Mouse (Mus musculus) liver, adult 2 months (tissue): ENCODE measurements at regions not wholly inside any gene's neighbourhood (a gene's known extent, or its start where the extent isn't known, plus 50 kb on each side); places are given as distances from the start of the nearest gene placed in this dataset.

Experiments used
- DNase-seq: peaks from one replicate; pipeline ENCODE4 v3.0.0-alpha.2; 2011; ENCODE audit warnings: low read depth, low spot score; ENCODE audit errors: extremely low read depth
- H3K27ac ChIP-seq: fragments of 200-500 bp; replicated peaks from 2 replicates; pipeline ENCODE4 v1.5.1; 2012; ENCODE audit warnings: low read depth, mild to moderate bottlenecking, control low read depth, inconsistent platforms, low read length; ENCODE audit not compliant: insufficient read depth
- H3K27me3 ChIP-seq: fragments of 200-500 bp; 2 replicates; pipeline ENCODE4 v1.6.1; 2012; ENCODE audit warnings: mild to moderate bottlenecking, moderate library complexity, low read length, inconsistent platforms; ENCODE audit not compliant: control insufficient read depth, insufficient read depth
- H3K36me3 ChIP-seq: fragments of 200-500 bp; 2 replicates; pipeline ENCODE4 v1.6.1; 2012; ENCODE audit warnings: low read length, inconsistent platforms; ENCODE audit not compliant: control insufficient read depth, insufficient read depth
- H3K4me1 ChIP-seq: fragments of 200-500 bp; 2 replicates; pipeline ENCODE4 v1.6.1; 2011; ENCODE audit warnings: low read length; ENCODE audit not compliant: control insufficient read depth, insufficient read depth
- H3K4me3 ChIP-seq: fragments of 200-500 bp; 2 replicates; pipeline ENCODE4 v1.5.1; 2011; ENCODE audit warnings: low read depth, mild to moderate bottlenecking, control low read depth, low read length, moderate library complexity; ENCODE audit not compliant: insufficient read depth
- H3K79me2 ChIP-seq: fragments of 200-500 bp; 2 replicates; pipeline ENCODE4 v1.6.1; 2012; ENCODE audit warnings: inconsistent platforms, mild to moderate bottlenecking, low read length, moderate library complexity; ENCODE audit not compliant: control insufficient read depth, insufficient read depth
- H3K9ac ChIP-seq: fragments of 200-500 bp; 2 replicates; pipeline ENCODE4 v1.6.1; 2012; ENCODE audit warnings: low read depth, mild to moderate bottlenecking, control low read depth, inconsistent platforms, low read length
- CTCF ChIP-seq: fragments of 200-500 bp; IDR thresholded peaks from 2 replicates; pipeline ENCODE4 v1.5.1; 2011; ENCODE audit warnings: low read depth, low read length, control low read depth
- POLR2A ChIP-seq: fragments of 200-500 bp; IDR thresholded peaks from 2 replicates; pipeline ENCODE4 v1.6.1; 2011; ENCODE audit warnings: low read length, control low read depth; ENCODE audit not compliant: insufficient read depth; ENCODE audit errors: extremely low read depth
- WGBS: fragments of 180-500 bp; shearing (Covaris S2); methylation state at CpG from one replicate; pipeline ENCODE4 v1.1.7; 2018; 5-methylcytosine and 5-hydroxymethylcytosine counted together

GRCm38 (mm10) chr5:99845565-99846255, 60.3 kb upstream of the Vamp9 start:
- DNase-seq = no peak
- Histone ChIP-seq H3K27me3 (no peaks in the 10 kb centered on the region), H3K9ac (no peak overlapping the region), H3K79me2 (no peaks in the 10 kb centered on the region), H3K4me1 (no peaks in the 10 kb centered on the region), H3K4me3 (no peak overlapping the region), H3K27ac (no peak overlapping the region), H3K36me3 (no peaks in the 10 kb centered on the region)
- TF ChIP-seq CTCF = no peak
- no peak for TF ChIP-seq POLR2A
- 91% methylated on average over 11 of the region's 11 CpGs for WGBS

- Histone ChIP-seq H3K27ac (no peak overlapping the region), H3K4me3 (no peak overlapping the region), H3K9ac (no peak overlapping the region), H3K27me3 (no peaks in the 10 kb centered on the region), H3K4me1 (no peaks in the 10 kb centered on the region; the same call in 1 of the 2 replicates), H3K36me3 (no peaks in the 10 kb centered on the region), H3K79me2 (no peaks in the 10 kb centered on the region)
- TF ChIP-seq CTCF (no peak), POLR2A (no peak)
- no peak for DNase-seq
- WGBS = 90% methylated on average over 17 of the region's 17 CpGs
Measured at GRCm38 (mm10) chr5:99848158-99848988, 57.7 kb upstream of the Vamp9 start.

GRCm38 (mm10) chr5:99849001-99849400, 57.1 kb upstream of the Vamp9 start:
- TF ChIP-seq POLR2A (no peak), CTCF (no peak)
- H3K4me3 ChIP-seq = no peak overlapping the region
- 80% methylated on average over 9 of the region's 9 CpGs for WGBS

GRCm38 (mm10) chr5:99852316-99852715, 53.7 kb upstream of the Vamp9 start:
- TF ChIP-seq CTCF (no peak), POLR2A (no peak)
- Histone ChIP-seq H3K79me2 (no peaks in the 10 kb centered on the region), H3K4me1 (no peaks in the 10 kb centered on the region; the same call in 1 of the 2 replicates), H3K27me3 (peaks cover 7% of the 10 kb centered on the region; the same call in 1 of the 2 replicates), H3K36me3 (no peaks in the 10 kb centered on the region), H3K9ac (no peak overlapping the region), H3K4me3 (no peak overlapping the region), H3K27ac (no peak overlapping the region)
- 40% methylated on average over 4 of the region's 4 CpGs for WGBS
- DNase-seq = peak; percentile 23

More at GRCm38 (mm10) chr5:99849001-99849400, 57.1 kb upstream of the Vamp9 start:
- no peaks in the 10 kb centered on the region for H3K36me3 ChIP-seq
- no peaks in the 10 kb centered on the region for H3K27me3 ChIP-seq
- H3K79me2 ChIP-seq = no peaks in the 10 kb centered on the region
- H3K27ac ChIP-seq = no peak overlapping the region
- H3K9ac ChIP-seq = no peak overlapping the region
- DNase-seq = no peak
- H3K4me1 ChIP-seq = no peaks in the 10 kb centered on the region; the same call in 1 of the 2 replicates
